Mouse (Mus musculus): ENCODE measurements around the gene Hoxc10.

Hoxc10 gene

GRCm38 (mm10) chr15:102967511-102968397 is 1.2 kb downstream of the Hoxc10 start:
- no peak for DNase-seq (ENCODE audit: low spot score in 2 of 2)

GRCm38 (mm10) chr15:102969296-102969695 is 2.7 kb downstream of the Hoxc10 start:
- no peak for DNase-seq (ENCODE audit: low spot score in 2 of 2)

GRCm38 (mm10) chr15:102970740-102971139 is 4.1 kb downstream of the Hoxc10 start:
- DNase-seq (ENCODE audit: low spot score in 2 of 2), result no peak

GRCm38 (mm10) chr15:102972254-102972653 is 5.7 kb downstream of the Hoxc10 start:
- DNase-seq (ENCODE audit: low spot score in 2 of 2), result no peak

GRCm38 (mm10) chr15:102972753-102973152 is 6.2 kb downstream of the Hoxc10 start:
- DNase-seq (ENCODE audit: low spot score in 2 of 2), result no peak

- DNase-seq (ENCODE audit: low spot score in 2 of 2), result no peak
These were observed 8.4 kb downstream of the Hoxc10 start for GRCm38 (mm10) chr15:102975034-102975433.

- no peak for DNase-seq (ENCODE audit: low spot score in 2 of 2)
These were observed 9.1 kb downstream of the Hoxc10 start for GRCm38 (mm10) chr15:102975688-102976111.

GRCm38 (mm10) chr15:102976171-102976570 is 9.6 kb downstream of the Hoxc10 start, which contains the start of gene Hoxc9:
Gene Hoxc9 (plus strand): TSS chr15:102976439.
- DNase-seq (ENCODE audit: low spot score in 2 of 2), result no peak

- no peak for DNase-seq (ENCODE audit: low spot score in 2 of 2)
These were observed 10.2 kb downstream of the Hoxc10 start for GRCm38 (mm10) chr15:102976631-102977422.

- DNase-seq (ENCODE audit: low spot score in 2 of 2), result no peak
These were observed 10.9 kb downstream of the Hoxc10 start for GRCm38 (mm10) chr15:102977423-102977974.

GRCm38 (mm10) chr15:102978615-102979515 is 12.3 kb downstream of the Hoxc10 start:
- no peak for DNase-seq (ENCODE audit: low spot score in 2 of 2)

- no peak for DNase-seq (ENCODE audit: low spot score in 2 of 2)
These were observed 13.3 kb downstream of the Hoxc10 start for GRCm38 (mm10) chr15:102979936-102980335.

- no peak for DNase-seq (ENCODE audit: low spot score in 2 of 2)
These were observed 13.8 kb downstream of the Hoxc10 start for GRCm38 (mm10) chr15:102980352-102980751.

GRCm38 (mm10) chr15:102980912-102981311 is 14.3 kb downstream of the Hoxc10 start:
- DNase-seq (ENCODE audit: low spot score in 2 of 2), result no peak

GRCm38 (mm10) chr15:102981379-102982288 is 15.0 kb downstream of the Hoxc10 start:
- no peak for DNase-seq (ENCODE audit: low spot score in 2 of 2)

GRCm38 (mm10) chr15:102983716-102984115 is 17.1 kb downstream of the Hoxc10 start:
- DNase-seq (ENCODE audit: low spot score in 2 of 2), result no peak

- DNase-seq (ENCODE audit: low spot score in 2 of 2), result no peak
These were observed 17.9 kb downstream of the Hoxc10 start for GRCm38 (mm10) chr15:102984521-102984920.

- no peak for DNase-seq (ENCODE audit: low spot score in 2 of 2)
These were observed 18.3 kb downstream of the Hoxc10 start for GRCm38 (mm10) chr15:102984925-102985324.

GRCm38 (mm10) chr15:102987124-102987833 is 20.7 kb downstream of the Hoxc10 start:
- peak; percentile 78 to 94 for DNase-seq (ENCODE audit: low spot score in 2 of 2)
